Mouse (Mus musculus) kidney, embryonic 14.5 days (tissue): ENCODE data around the gene Smim26. TPM values are rescaled to one million over a fixed set of nuclear protein-coding genes. Genes with fewer than 3 reads are reported as not detected.

Experiments
- ATAC-seq: fragments of 200-750 bp; cut with Nextera tagmentation; 2 replicates; pipeline ENCODE4 v1.8.0; 2017; ENCODE audit warnings: moderate number of reproducible peaks, mild to moderate bottlenecking, moderate TSS enrichment, moderate library complexity; ENCODE audit not compliant: low FRiP score, low TSS enrichment
- H3K27ac ChIP-seq: fragments of 300-500 bp; sonication (generic); 2 replicates; pipeline ENCODE4 v1.5.1; 2014; ENCODE audit warnings: low read depth, mild to moderate bottlenecking, low read length, moderate library complexity, mixed read lengths
- H3K27me3 ChIP-seq: fragments of 300-500 bp; sonication (generic); 2 replicates; pipeline ENCODE4 v1.6.1; 2014; ENCODE audit warnings: mild to moderate bottlenecking, low read length; ENCODE audit not compliant: control insufficient read depth, insufficient read depth
- H3K36me3 ChIP-seq: fragments of 300-500 bp; sonication (generic); 2 replicates; pipeline ENCODE4 v1.6.1; 2014; ENCODE audit warnings: low read length, mixed read lengths; ENCODE audit not compliant: control insufficient read depth, insufficient read depth
- H3K4me1 ChIP-seq: fragments of 300-500 bp; sonication (generic); 2 replicates; pipeline ENCODE4 v1.6.1; 2014; ENCODE audit warnings: low read length, mixed read lengths; ENCODE audit not compliant: control insufficient read depth, insufficient read depth
- H3K4me2 ChIP-seq: fragments of 300-500 bp; sonication (generic); replicated peaks from 2 replicates; pipeline ENCODE4 v1.6.1; 2014; ENCODE audit warnings: low read depth, mild to moderate bottlenecking, low read length
- H3K4me3 ChIP-seq: fragments of 300-500 bp; sonication (generic); 2 replicates; pipeline ENCODE4 v1.5.1; 2014; ENCODE audit warnings: mild to moderate bottlenecking, low read length
- H3K9ac ChIP-seq: fragments of 300-500 bp; sonication (generic); 2 replicates; pipeline ENCODE4 v1.6.1; 2014; ENCODE audit warnings: low read depth, mild to moderate bottlenecking, low read length, moderate library complexity
- H3K9me3 ChIP-seq: fragments of 300-500 bp; sonication (generic); 2 replicates; pipeline ENCODE4 v1.6.1; 2016; ENCODE audit warnings: low read length; ENCODE audit not compliant: control insufficient read depth
- WGBS: fragments of 180-500 bp; shearing (Covaris S2); extraction: QIAGEN DNeasy Blood & Tissue Kit; methylation state at CpG from one replicate; pipeline ENCODE4 v1.1.7; 2014; 5-methylcytosine and 5-hydroxymethylcytosine counted together
- microRNA-seq: library from miRNA; unstranded; fragments of <30 nt; microRNA quantifications from one replicate; pipeline ENCODE4, GENCODE M21; 2016
- polyA plus RNA-seq: library from polyadenylated mRNA; unstranded; fragments of >200 nt; fragmentation: Nextera tagmentation; extraction: Ambion mirVana; gene quantifications from 2 replicates; pipeline ENCODE4 v1.2.1, GENCODE M21; 2014

Smim26 gene
- polyA plus RNA-seq, 1 experiment from 2014 or later, result 41.8 TPM

- Histone ChIP-seq H3K4me2 (no peak overlapping the region), H3K36me3 (no peaks in the 10 kb centered on the region), H3K4me3 (no peak overlapping the region), H3K4me1 (no peaks in the 10 kb centered on the region), H3K9ac (no peak overlapping the region), H3K27ac (no peak overlapping the region), H3K27me3 (no peaks in the 10 kb centered on the region), H3K9me3 (no peaks in the 10 kb centered on the region)
- WGBS, result 90% methylated on average over 4 of the region's 4 CpGs
- ATAC-seq, result no peak
These were observed 48.1 kb downstream of the Smim26 start for GRCm38 (mm10) chr2:144641991-144642390.

Small RNA genes within 50 kb of the gene (microRNA-seq; reads per million reads assigned to microRNA genes)
- not detected for gene Gm24823

Other genes with a start within 250 kb of the Smim26 start
- 34.8 and 47.5 TPM in 2 replicates for gene Kat14, start 225.1 kb upstream of the Smim26 start, polyA plus RNA-seq
- gene Pet117, start 225.1 kb upstream of the Smim26 start, polyA plus RNA-seq, result not detected in 2 replicates
- 2.2 and 4.1 TPM in 2 replicates for gene Dzank1, start 66.6 kb upstream of the Smim26 start, polyA plus RNA-seq
- 26.7 and 34.2 TPM in 2 replicates for gene Polr3f, start 66.3 kb upstream of the Smim26 start, polyA plus RNA-seq
- 67.1 and 84.7 TPM in 2 replicates for gene Rbbp9, start 43.2 kb upstream of the Smim26 start, polyA plus RNA-seq
- 59.9 and 93.5 TPM in 2 replicates for gene Sec23b, start 37.8 kb upstream of the Smim26 start, polyA plus RNA-seq
- gene Dtd1, start 5.8 kb downstream of the Smim26 start, polyA plus RNA-seq, result 47.9 and 50.0 TPM in 2 replicates
- gene Scp2d1, start 229.6 kb downstream of the Smim26 start, polyA plus RNA-seq, result not detected in 2 replicates